Mouse (Mus musculus) lung, embryonic 15.5 days (tissue): Measurements from ENCODE around the gene Mapkap1. TPM values are rescaled to one million over a fixed set of nuclear protein-coding genes. Genes with fewer than 3 reads are reported as not detected.

ENCODE experiments used
- polyA plus RNA-seq: library from polyadenylated mRNA; unstranded; fragments of >200 nt; fragmentation: Nextera tagmentation; extraction: Ambion mirVana; gene quantifications from 2 replicates; pipeline ENCODE4 v1.2.1, GENCODE M21; 2015

Mapkap1 gene
- polyA plus RNA-seq, 1 experiment from 2014 or later: 97.3 TPM

Other genes starting within 250 kb of the Mapkap1 start
- gene Pbx3, start 33.6 kb upstream of the Mapkap1 start, polyA plus RNA-seq: 28.3 and 28.6 TPM in 2 replicates